In genomic region chr9:47758320-47758719, GRCm38 (mm10) we compare ENCODE assay signal across 15 mouse cellular contexts.
"Had no signal": no experiment of that assay in that cellular context is flagged by ENCODE, and none has a peak within 500 bp of the region (broad histone marks: within the 10 kb centered on the region; RNA-seq: fewer than 3 reads in every experiment).

No protein-coding gene starts in this region.

- H3K4me1 ChIP-seq: liver, embryonic 13.5 days had no signal

- H3K4me2 ChIP-seq: liver, embryonic 13.5 days; midbrain, embryonic 11.5 days had no signal

- H3K27me3 ChIP-seq: liver, embryonic 13.5 days had no signal

- H3K4me3 ChIP-seq: liver, embryonic 13.5 days had no signal

- H3K9ac ChIP-seq: liver, embryonic 13.5 days had no signal

- H3K36me3 ChIP-seq: liver, embryonic 13.5 days had no signal

- DNase-seq: kidney, postnatal 25 days; liver, embryonic 13.5 days; lung, adult 2 months; lung, postnatal 14 days; lung, postnatal 4 days; midbrain, embryonic 14.5 days; right cerebral cortex, adult 18-20 months; right cerebral cortex, postnatal 14 days; right cerebral cortex, postnatal 4 days; thymus, adult 2 months; thymus, postnatal 14 days; thymus, postnatal 4 days had no signal

- H3K27ac ChIP-seq: kidney, postnatal 0 days; liver, embryonic 13.5 days; stomach, postnatal 0 days had no signal

- H3K9me3 ChIP-seq: liver, embryonic 13.5 days had no signal
